Mouse (Mus musculus): Measurements from ENCODE around the gene Tmc8. TPM values are rescaled to one million over a fixed set of nuclear protein-coding genes. Genes with fewer than 3 reads are reported as not detected.
"Not testable (repeated sequence)": the region's sequence is repeated elsewhere in the genome, so short reads cannot be mapped to it uniquely, and the experiment has no call there.

Gene Tmc8
- polyA plus RNA-seq, 1 experiment from 2014 or later, result 4.0 TPM

GRCm38 (mm10) chr11:117783089-117783488 lies 1.2 kb downstream of the Tmc8 start:
- Histone ChIP-seq H3K27me3 (replicated peaks) (peaks cover 8% of the 10 kb centered on the region; the same call in 1 of the 2 replicates), H3K4me2 (peak overlapping the region; percentile 99), H3K27ac (ENCODE audit: poor library complexity, severe bottlenecking) (peak overlapping the region; percentile 94), H3K9ac (peak overlapping the region; percentile 69), H3K4me1 (replicated peaks) (peaks cover 48% of the 10 kb centered on the region), H3K4me3 (peak overlapping the region; percentile 69), H3K36me3 (peaks cover under 1% of the 10 kb centered on the region; the same call in 1 of the 2 replicates), H3K9me3 (replicated peaks) (no peaks in the 10 kb centered on the region)
- 2% methylated on average over 31 of the region's 31 CpGs for WGBS
- 0 out of 2 replicates have a peak, but pooled peaks have one; percentile 16 for ATAC-seq (ENCODE audit: insufficient number of reproducible peaks, low FRiP score)

DNA sequence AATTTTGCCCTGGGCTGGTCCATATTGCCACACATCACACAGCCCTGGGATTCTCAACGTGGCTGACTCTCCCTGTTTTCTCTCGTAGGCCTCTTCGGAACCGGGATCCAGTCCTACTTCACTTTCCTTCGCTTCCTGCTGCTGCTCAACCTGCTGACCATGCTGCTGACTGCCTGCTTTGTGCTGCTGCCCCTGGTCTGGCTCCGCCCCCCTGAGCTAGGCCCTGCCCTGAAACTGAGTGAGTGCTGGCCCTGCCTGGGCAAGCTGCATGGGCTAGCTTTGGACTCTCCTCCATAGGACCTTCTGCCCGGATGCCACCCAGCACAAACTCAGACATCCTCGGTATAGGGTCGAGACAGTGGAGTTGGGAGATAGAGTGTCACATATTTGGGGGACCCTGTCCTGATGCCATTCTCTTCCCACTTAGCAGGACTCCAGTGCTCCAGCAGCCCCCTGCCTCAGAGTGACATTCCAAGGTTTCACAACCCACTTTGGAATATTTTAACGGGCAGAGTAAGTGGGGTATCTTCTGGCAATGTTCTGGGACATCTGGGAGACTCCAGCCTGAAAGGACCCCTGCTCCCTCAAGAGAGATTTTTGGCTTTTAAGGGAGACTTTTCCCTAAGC lies 1.9 kb downstream of the Tmc8 start:
- Histone ChIP-seq H3K9me3 (replicated peaks) (no peaks in the 10 kb centered on the region), H3K4me3 (peak overlapping the region; percentile 69), H3K4me2 (peak overlapping the region; percentile 99), H3K27ac (ENCODE audit: poor library complexity, severe bottlenecking) (no peak overlapping the region), H3K9ac (peak overlapping the region; percentile 69), H3K27me3 (replicated peaks) (peaks cover 8% of the 10 kb centered on the region; the same call in 1 of the 2 replicates), H3K4me1 (replicated peaks) (peaks cover 41% of the 10 kb centered on the region), H3K36me3 (no peaks in the 10 kb centered on the region)
- WGBS, result 35% methylated on average over 10 of the region's 10 CpGs
- ATAC-seq (ENCODE audit: insufficient number of reproducible peaks, low FRiP score), result 0 out of 2 replicates have a peak, but pooled peaks have one; percentile 24

- Histone ChIP-seq H3K27me3 (replicated peaks) (peaks cover 11% of the 10 kb centered on the region), H3K4me2 (no peak overlapping the region), H3K27ac (ENCODE audit: poor library complexity, severe bottlenecking) (no peak overlapping the region), H3K4me1 (replicated peaks) (peaks cover 35% of the 10 kb centered on the region), H3K36me3 (no peaks in the 10 kb centered on the region), H3K9me3 (replicated peaks) (no peaks in the 10 kb centered on the region), H3K9ac (no peak overlapping the region), H3K4me3 (no peak overlapping the region)
- 14% methylated on average over 10 of the region's 10 CpGs for WGBS
- ATAC-seq (ENCODE audit: insufficient number of reproducible peaks, low FRiP score), result no peak
Measured at GRCm38 (mm10) chr11:117786294-117786693, 4.4 kb downstream of the Tmc8 start.

DNA sequence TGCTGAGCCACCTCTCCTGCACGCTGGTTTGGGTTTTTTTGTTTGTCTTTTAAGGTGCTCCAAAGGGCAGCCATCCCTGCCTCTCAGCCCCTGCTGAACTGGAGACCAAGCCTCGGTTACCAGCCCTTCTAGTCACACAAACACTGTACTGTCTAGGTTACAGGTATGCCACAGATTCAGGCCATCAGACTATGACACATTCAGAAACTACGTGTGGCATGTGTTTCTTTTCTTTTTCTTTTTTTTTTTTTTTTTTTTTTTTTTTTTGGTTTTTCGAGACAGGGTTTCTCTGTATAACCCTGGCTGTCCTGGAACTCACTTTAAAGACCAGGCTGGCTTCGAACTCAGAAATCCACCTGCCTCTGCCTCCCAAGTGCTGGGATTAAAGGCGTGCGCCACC lies 6.6 kb downstream of the Tmc8 start:
- H3K4me3 ChIP-seq; H3K9me3 ChIP-seq (replicated peaks); H3K9ac ChIP-seq; H3K4me2 ChIP-seq; ATAC-seq (ENCODE audit: insufficient number of reproducible peaks, low FRiP score); H3K27ac ChIP-seq (ENCODE audit: poor library complexity, severe bottlenecking); H3K36me3 ChIP-seq: not testable (repeated sequence)
- peaks cover 12% of the 10 kb centered on the region for H3K27me3 ChIP-seq (replicated peaks)
- peaks cover 25% of the 10 kb centered on the region for H3K4me1 ChIP-seq (replicated peaks)
- WGBS, result 80% methylated on average over 7 of the region's 7 CpGs

- Histone ChIP-seq H3K27me3 (replicated peaks) (peaks cover 10% of the 10 kb centered on the region), H3K9me3 (replicated peaks) (no peaks in the 10 kb centered on the region), H3K36me3 (no peaks in the 10 kb centered on the region), H3K4me3 (peak overlapping the region; percentile 23), H3K4me1 (replicated peaks) (peaks cover 23% of the 10 kb centered on the region), H3K27ac (ENCODE audit: poor library complexity, severe bottlenecking) (no peak overlapping the region), H3K9ac (0 out of 2 replicates have a peak overlapping the region, but pooled peaks have one; percentile 21), H3K4me2 (peak overlapping the region; percentile 59)
- 5% methylated on average over 14 of the region's 14 CpGs for WGBS
- ATAC-seq (ENCODE audit: insufficient number of reproducible peaks, low FRiP score), result peak; percentile 64; the same call in 1 of the 2 replicates
Measured at GRCm38 (mm10) chr11:117790286-117790685, 8.4 kb downstream of the Tmc8 start.

DNA sequence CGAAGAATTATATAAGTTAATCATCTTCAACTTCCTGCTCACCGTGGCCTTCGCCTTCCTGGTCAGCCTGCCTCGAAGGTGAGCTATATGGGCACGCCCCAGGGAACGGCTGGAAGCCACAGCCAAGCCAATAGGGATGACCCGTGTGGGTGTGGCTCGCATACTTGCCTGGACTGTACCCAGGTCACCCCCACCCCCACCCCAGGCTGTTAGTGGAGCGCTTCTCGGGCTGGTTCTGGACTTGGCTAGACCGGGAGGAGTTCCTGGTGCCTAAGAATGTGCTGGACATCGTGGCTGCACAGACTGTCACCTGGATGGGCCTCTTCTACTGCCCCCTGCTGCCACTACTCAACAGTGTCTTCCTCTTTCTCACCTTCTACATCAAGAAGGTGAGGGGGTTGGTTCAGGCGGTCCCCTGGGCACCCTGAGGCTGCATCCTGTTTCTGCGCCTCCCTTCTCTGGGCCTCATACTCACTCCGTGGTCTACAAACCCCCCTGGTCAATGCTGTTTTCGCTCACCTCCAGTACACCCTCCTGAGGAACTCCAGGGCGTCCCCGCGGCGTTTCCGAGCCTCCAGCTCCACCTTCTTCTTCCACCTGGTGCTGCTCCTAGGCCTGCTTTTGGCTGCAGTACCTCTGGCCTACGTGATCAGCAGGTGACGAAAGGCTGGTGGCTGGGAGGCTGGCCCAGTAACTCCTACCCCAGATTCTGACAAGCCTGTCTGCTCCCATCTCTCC lies 9.0 kb downstream of the Tmc8 start:
- H3K4me2 ChIP-seq, result peak overlapping the region; percentile 59
- H3K36me3 ChIP-seq, result no peaks in the 10 kb centered on the region
- H3K4me1 ChIP-seq (replicated peaks), result peaks cover 23% of the 10 kb centered on the region
- 27% methylated on average over 23 of the region's 23 CpGs for WGBS
- H3K9ac ChIP-seq, result 0 out of 2 replicates have a peak overlapping the region, but pooled peaks have one; percentile 21
- H3K4me3 ChIP-seq, result peak overlapping the region; percentile 23
- H3K27me3 ChIP-seq (replicated peaks), result peaks cover 10% of the 10 kb centered on the region
- no peak overlapping the region for H3K27ac ChIP-seq (ENCODE audit: poor library complexity, severe bottlenecking)
- no peaks in the 10 kb centered on the region for H3K9me3 ChIP-seq (replicated peaks)
- ATAC-seq (ENCODE audit: insufficient number of reproducible peaks, low FRiP score), result peak; percentile 80

- Histone ChIP-seq H3K27ac (ENCODE audit: poor library complexity, severe bottlenecking) (no peak overlapping the region), H3K4me2 (no peak overlapping the region), H3K36me3 (no peaks in the 10 kb centered on the region), H3K4me1 (replicated peaks) (peaks cover 23% of the 10 kb centered on the region), H3K9me3 (replicated peaks) (no peaks in the 10 kb centered on the region), H3K4me3 (no peak overlapping the region), H3K9ac (no peak overlapping the region), H3K27me3 (replicated peaks) (peaks cover 14% of the 10 kb centered on the region)
- no peak for ATAC-seq (ENCODE audit: insufficient number of reproducible peaks, low FRiP score)
- WGBS, result 80% methylated on average over 9 of the region's 9 CpGs
Measured at GRCm38 (mm10) chr11:117791441-117791761, 9.5 kb downstream of the Tmc8 start.

DNA sequence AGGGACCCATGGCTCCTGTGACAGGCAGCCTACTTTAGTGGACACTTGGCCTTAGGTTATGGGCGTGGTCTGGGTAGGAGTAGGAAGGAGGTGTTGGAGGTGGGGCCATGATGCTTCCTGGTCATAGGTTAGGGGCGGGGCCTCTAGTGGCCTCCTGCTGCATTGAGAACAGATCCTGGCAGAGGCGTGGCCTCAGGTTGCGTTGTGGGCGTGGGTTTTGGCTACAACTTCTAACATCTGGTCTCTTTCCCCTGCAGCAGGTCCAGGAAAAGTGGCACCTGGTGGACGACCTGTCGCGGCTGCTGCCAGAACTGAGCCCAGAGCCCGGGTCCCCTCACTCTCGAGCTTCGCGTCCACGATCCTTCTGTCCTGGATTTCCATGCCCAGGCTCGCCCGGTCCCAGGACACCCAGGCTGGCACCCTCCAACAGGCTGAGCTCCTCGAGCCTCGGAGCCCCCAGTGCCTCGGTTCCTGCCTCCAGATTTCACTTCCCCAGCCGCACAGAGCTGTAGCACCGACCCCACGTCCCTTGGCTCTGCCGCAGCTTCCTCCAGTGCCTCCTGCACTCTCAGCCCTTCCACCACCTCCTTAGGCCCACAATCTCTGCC lies 10.5 kb downstream of the Tmc8 start:
- H3K36me3 ChIP-seq, result no peaks in the 10 kb centered on the region
- H3K4me1 ChIP-seq (replicated peaks), result peaks cover 24% of the 10 kb centered on the region
- no peak overlapping the region for H3K27ac ChIP-seq (ENCODE audit: poor library complexity, severe bottlenecking)
- H3K4me2 ChIP-seq, result peak overlapping the region; percentile 73
- WGBS, result 10% methylated on average over 22 of the region's 22 CpGs
- peak overlapping the region; percentile 65 for H3K9ac ChIP-seq
- peaks cover 16% of the 10 kb centered on the region for H3K27me3 ChIP-seq (replicated peaks)
- H3K9me3 ChIP-seq (replicated peaks), result no peaks in the 10 kb centered on the region
- peak overlapping the region; percentile 36 for H3K4me3 ChIP-seq
- peak; percentile 84 for ATAC-seq (ENCODE audit: insufficient number of reproducible peaks, low FRiP score)

DNA sequence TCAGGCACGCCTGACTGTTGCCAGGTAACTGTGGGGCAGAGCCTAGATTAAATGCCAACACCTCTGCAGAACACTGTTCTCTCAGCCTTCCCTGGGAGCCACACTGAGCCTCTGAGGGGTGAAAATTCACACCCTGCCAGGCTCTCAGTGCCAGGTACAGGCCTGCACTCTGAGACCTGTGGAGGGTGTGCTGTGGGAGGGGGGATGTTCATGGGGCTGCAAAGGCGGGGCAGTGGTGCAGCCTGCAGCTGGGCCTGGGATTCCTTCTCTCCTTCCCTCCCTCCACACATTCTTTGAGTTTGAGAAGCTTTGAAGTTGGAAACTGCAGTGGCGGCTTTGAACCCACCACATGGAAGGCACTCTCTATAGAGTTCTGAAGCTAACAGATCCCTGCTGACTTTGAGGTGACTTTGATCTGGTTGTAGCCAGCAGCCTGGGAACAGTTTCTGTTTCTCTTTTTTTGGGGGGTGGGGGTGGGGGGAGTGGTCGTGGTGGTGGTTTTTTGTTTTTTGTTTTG lies 12.2 kb downstream of the Tmc8 start:
- Histone ChIP-seq H3K4me2 (no peak overlapping the region), H3K4me1 (replicated peaks) (peaks cover 40% of the 10 kb centered on the region), H3K27ac (ENCODE audit: poor library complexity, severe bottlenecking) (no peak overlapping the region), H3K36me3 (no peaks in the 10 kb centered on the region), H3K9me3 (replicated peaks) (no peaks in the 10 kb centered on the region), H3K4me3 (no peak overlapping the region), H3K9ac (no peak overlapping the region), H3K27me3 (replicated peaks) (peaks cover 16% of the 10 kb centered on the region)
- no peak for ATAC-seq (ENCODE audit: insufficient number of reproducible peaks, low FRiP score)
- 52% methylated on average over 4 of the region's 4 CpGs for WGBS

DNA sequence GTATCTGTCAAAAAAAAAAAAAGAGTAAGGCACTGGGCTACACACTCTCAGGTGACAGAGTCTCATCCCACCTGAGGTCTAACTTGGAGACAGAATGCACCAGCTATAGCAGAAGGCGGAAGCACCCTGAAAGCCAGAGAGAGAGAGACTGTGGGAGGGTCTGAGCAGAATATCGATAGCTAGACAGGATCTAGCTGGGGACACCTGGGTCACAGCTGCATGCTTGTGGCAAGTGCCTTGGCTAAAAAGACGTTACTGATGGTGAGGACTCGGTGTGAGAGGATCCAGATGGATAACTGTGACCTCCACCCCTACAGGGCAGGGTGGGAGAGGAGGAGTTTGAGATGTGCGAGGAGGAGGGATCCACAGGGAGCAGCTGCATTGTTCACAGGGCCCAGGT lies 15.1 kb downstream of the Tmc8 start:
- H3K4me2 ChIP-seq, result no peak overlapping the region
- WGBS, result 35% methylated on average over 5 of the region's 5 CpGs
- H3K4me3 ChIP-seq, result no peak overlapping the region
- ATAC-seq (ENCODE audit: insufficient number of reproducible peaks, low FRiP score), result no peak
- H3K36me3 ChIP-seq, result no peaks in the 10 kb centered on the region
- peaks cover 9% of the 10 kb centered on the region; the same call in 1 of the 2 replicates for H3K27me3 ChIP-seq (replicated peaks)
- H3K9ac ChIP-seq, result no peak overlapping the region
- no peaks in the 10 kb centered on the region for H3K9me3 ChIP-seq (replicated peaks)
- H3K4me1 ChIP-seq (replicated peaks), result peaks cover 30% of the 10 kb centered on the region
- H3K27ac ChIP-seq (ENCODE audit: poor library complexity, severe bottlenecking), result no peak overlapping the region
